Mouse (Mus musculus): ENCODE measurements around the gene Gal3st2c. TPM values are rescaled to one million over a fixed set of nuclear protein-coding genes. Genes with fewer than 3 reads are reported as not detected.

Gene Gal3st2c
- total and polyA plus RNA-seq, 3 experiments = not detected

DNA sequence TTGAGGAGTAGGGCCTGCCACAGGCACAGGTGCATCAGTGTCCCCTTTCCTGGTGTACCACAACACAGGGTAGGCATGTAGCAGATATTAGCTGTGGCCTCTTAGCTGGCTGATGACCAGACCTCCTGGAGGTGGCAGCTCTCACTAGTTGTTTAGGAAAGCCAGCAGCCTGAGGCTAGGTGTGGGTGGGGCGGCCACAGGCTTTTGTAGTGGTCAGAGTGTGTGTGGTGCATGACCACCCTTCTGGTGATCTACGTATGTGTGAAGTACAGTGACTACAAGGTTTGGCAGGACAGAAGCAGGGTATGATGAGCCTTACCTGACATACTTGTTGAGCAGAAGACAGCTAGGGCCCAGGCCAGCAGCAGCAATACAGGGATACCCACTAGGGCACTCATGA lies 50.1 kb downstream of the Gal3st2c start:
- H3K9ac ChIP-seq (ENCODE audit: insufficient read depth, low read depth) = no peak overlapping the region
- no peaks in the 10 kb centered on the region for H3K27me3 ChIP-seq (replicated peaks)
- no peaks in the 10 kb centered on the region for H3K9me3 ChIP-seq (replicated peaks; ENCODE audit: low read length)
- no peak overlapping the region for H3K4me2 ChIP-seq (ENCODE audit: insufficient read depth, low read depth, poor library complexity, severe bottlenecking)
- H3K79me2 ChIP-seq (replicated peaks; ENCODE audit: control insufficient read depth, extremely low read depth, insufficient read depth, poor library complexity, severe bottlenecking) = no peaks in the 10 kb centered on the region
- dilution Hi-C loops (cut with MboI; ENCODE audit: extremely low pct_ligation_motif_present, extremely low pct_unique_long_range_greater_than_20kb, low sequenced_read_pairs) (no loop called here), in situ Hi-C loops (cut with MboI; ENCODE audit: low pct_ligation_motif_present, low pct_unique_long_range_greater_than_20kb, low sequenced_read_pairs) (loop anchor here (5.0 to 10.0 kb wide), 2 partner anchors 37 to 226 kb away; no protein-coding TSS in a partner anchor)
- no peak overlapping the region for H3K4me3 ChIP-seq (replicated peaks in 1 of 3; ENCODE audit: low read depth in 2 of 3, low read length in 2 of 3, poor library complexity in 1 of 3)
- peaks cover 27 to 68% of the 10 kb centered on the region in 2 experiments for H3K36me3 ChIP-seq (replicated peaks in 1 of 2; ENCODE audit: control insufficient read depth in 1 of 2, insufficient read depth in 1 of 2, low read length in 1 of 2)
- TF ChIP-seq USF2 (conservative IDR thresholded peaks at IDR 0.05; ENCODE audit: low read depth, low read length) (no peak), PAX5 (IDR thresholded peaks at IDR 0.05; ENCODE audit: low read length) (no peak), BHLHE40 (IDR thresholded peaks at IDR 0.05; ENCODE audit: low read depth, low read length) (no peak), NELFE (IDR thresholded peaks at IDR 0.05; ENCODE audit: low read depth, low read length) (no peak), SIN3A (IDR thresholded peaks at IDR 0.05; ENCODE audit: low read length) (no peak), MEF2A (IDR thresholded peaks at IDR 0.05; ENCODE audit: borderline replicate concordance, low read depth, low read length) (no peak), ZNF384 (IDR thresholded peaks at IDR 0.05; ENCODE audit: low read depth, low read length) (no peak), E2F4 (IDR thresholded peaks at IDR 0.05; ENCODE audit: insufficient replicate concordance, low read depth, low read length) (no peak), MAZ (IDR thresholded peaks at IDR 0.05; ENCODE audit: low read depth, low read length) (no peak)
- DNase-seq (ENCODE audit: extremely low read depth) = no peak
- peaks cover 14 to 31% of the 10 kb centered on the region in 2 experiments for H3K4me1 ChIP-seq (ENCODE audit: control insufficient read depth in 1 of 2, insufficient read depth in 2 of 2)
- H3K27ac ChIP-seq (ENCODE audit: insufficient read depth, low read depth) = no peak overlapping the region

DNA sequence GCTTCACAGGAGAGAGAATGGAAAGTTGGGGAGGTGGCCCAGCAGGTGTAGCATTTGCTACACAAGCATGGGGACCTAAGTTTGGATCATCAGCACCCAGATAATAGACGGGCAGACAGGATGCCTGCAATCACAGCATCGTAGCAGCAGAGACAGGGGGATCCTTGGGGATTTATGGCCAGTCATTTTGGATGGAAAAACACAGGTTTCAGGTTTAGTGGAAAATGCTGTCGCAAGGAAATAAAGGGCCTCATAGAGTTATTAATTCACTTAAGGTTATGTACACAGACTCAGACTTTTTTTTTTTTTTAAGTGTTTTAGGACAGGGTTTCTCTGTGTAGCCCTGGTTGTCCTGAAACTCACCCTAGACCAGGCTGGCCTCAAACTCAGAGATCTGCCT lies 55.2 kb downstream of the Gal3st2c start:
- Histone ChIP-seq H3K9ac (ENCODE audit: insufficient read depth, low read depth) (0 out of 2 replicates have a peak overlapping the region, but pooled peaks have one; percentile 6), H3K79me2 (replicated peaks; ENCODE audit: control insufficient read depth, extremely low read depth, insufficient read depth, poor library complexity, severe bottlenecking) (peaks cover 9% of the 10 kb centered on the region), H3K36me3 (replicated peaks in 1 of 2; ENCODE audit: control insufficient read depth in 1 of 2, insufficient read depth in 1 of 2, low read length in 1 of 2) (peaks cover 8 to 42% of the 10 kb centered on the region in 2 experiments), H3K4me3 (replicated peaks in 1 of 3; ENCODE audit: low read depth in 2 of 3, low read length in 2 of 3, poor library complexity in 1 of 3) (no peak overlapping the region), H3K27me3 (replicated peaks) (no peaks in the 10 kb centered on the region), H3K27ac (ENCODE audit: insufficient read depth, low read depth) (no peak overlapping the region), H3K4me2 (ENCODE audit: insufficient read depth, low read depth, poor library complexity, severe bottlenecking) (peak overlapping the region; percentile 73; the same call in 1 of the 2 replicates), H3K4me1 (ENCODE audit: control insufficient read depth in 1 of 2, insufficient read depth in 2 of 2) (peaks cover 19 to 60% of the 10 kb centered on the region in 2 experiments), H3K9me3 (replicated peaks; ENCODE audit: low read length) (no peaks in the 10 kb centered on the region)
- in situ Hi-C loops (cut with MboI; ENCODE audit: low pct_ligation_motif_present, low pct_unique_long_range_greater_than_20kb, low sequenced_read_pairs) = loop anchor here (10.0 kb wide), 1 partner anchor 231 kb away; no protein-coding TSS in a partner anchor
- dilution Hi-C loops (cut with MboI; ENCODE audit: extremely low pct_ligation_motif_present, extremely low pct_unique_long_range_greater_than_20kb, low sequenced_read_pairs) = no loop called here
- peak; percentile 59 for DNase-seq (ENCODE audit: extremely low read depth)
- no peak; the same call in 1 of the 2 replicates for TF ChIP-seq ETS1 (conservative IDR thresholded peaks at IDR 0.05; ENCODE audit: low read depth, low read length)
- TF ChIP-seq POLR2A (IDR thresholded peaks at IDR 0.05; ENCODE audit: low read depth, low read length) = no peak
- TF ChIP-seq IRF4 (IDR thresholded peaks at IDR 0.05; ENCODE audit: low read depth, low read length) = peak; percentile 91
- TF ChIP-seq ELF1 (IDR thresholded peaks at IDR 0.05; ENCODE audit: low read depth, low read length) = no peak
- TF ChIP-seq MEF2A (IDR thresholded peaks at IDR 0.05; ENCODE audit: borderline replicate concordance, low read depth, low read length) = peak; percentile 61; the same call in 1 of the 2 replicates
- peak; percentile 65; the same call in 1 of the 2 replicates for TF ChIP-seq JUN (IDR thresholded peaks at IDR 0.05; ENCODE audit: insufficient read depth, low read depth, low read length)
- no peak for TF ChIP-seq CHD1 (IDR thresholded peaks at IDR 0.05; ENCODE audit: low read depth, low read length)
- TF ChIP-seq MXI1 (IDR thresholded peaks at IDR 0.05; ENCODE audit: low read depth, low read length) = no peak
- no peak for TF ChIP-seq USF2 (conservative IDR thresholded peaks at IDR 0.05; ENCODE audit: low read depth, low read length)
- TF ChIP-seq TBP (conservative IDR thresholded peaks at IDR 0.05; ENCODE audit: low read depth, low read length) = no peak
- no peak for TF ChIP-seq ZMIZ1 (IDR thresholded peaks at IDR 0.05; ENCODE audit: low read depth, low read length)
- no peak for TF ChIP-seq E2F4 (IDR thresholded peaks at IDR 0.05; ENCODE audit: insufficient replicate concordance, low read depth, low read length)
- 0 out of 2 replicates have a peak, but pooled peaks have one; percentile 31 for TF ChIP-seq SIN3A (IDR thresholded peaks at IDR 0.05; ENCODE audit: low read length)
- TF ChIP-seq CHD2 (IDR thresholded peaks at IDR 0.05; ENCODE audit: low read length) = no peak
- no peak for TF ChIP-seq ZC3H11A (IDR thresholded peaks at IDR 0.05; ENCODE audit: low read depth, low read length)
- TF ChIP-seq PAX5 (IDR thresholded peaks at IDR 0.05; ENCODE audit: low read length) = no peak
- no peak for TF ChIP-seq USF1 (IDR thresholded peaks at IDR 0.05; ENCODE audit: low read depth, low read length)
- peak; percentile 89 for TF ChIP-seq EP300 (IDR thresholded peaks at IDR 0.05; ENCODE audit: low read length)
- TF ChIP-seq UBTF (IDR thresholded peaks at IDR 0.05; ENCODE audit: low read depth, low read length) = no peak
- TF ChIP-seq HCFC1 (IDR thresholded peaks at IDR 0.05; ENCODE audit: low read depth, low read length) = no peak
- 0 out of 2 replicates have a peak, but pooled peaks have one; percentile 45 for TF ChIP-seq MYC (IDR thresholded peaks at IDR 0.05; ENCODE audit: low read depth, low read length)
- no peak for TF ChIP-seq NRF1 (IDR thresholded peaks at IDR 0.05; ENCODE audit: low read depth, low read length)
- TF ChIP-seq SMC3 (IDR thresholded peaks at IDR 0.05; ENCODE audit: low read depth, low read length) = no peak
- 0 out of 2 replicates have a peak, but pooled peaks have one; percentile 8 for TF ChIP-seq MAZ (IDR thresholded peaks at IDR 0.05; ENCODE audit: low read depth, low read length)
- no peak for TF ChIP-seq KAT2A (IDR thresholded peaks at IDR 0.05; ENCODE audit: insufficient replicate concordance, low read length)
- peak; percentile 43; the same call in 1 of the 2 replicates for TF ChIP-seq JUND (conservative IDR thresholded peaks at IDR 0.05; ENCODE audit: low read depth, low read length)
- TF ChIP-seq GABPA (IDR thresholded peaks at IDR 0.05; ENCODE audit: insufficient replicate concordance, low read depth, low read length) = no peak
- no peak for TF ChIP-seq CTCF (conservative IDR thresholded peaks at IDR 0.05 in 1 of 2, IDR thresholded peaks at IDR 0.05 in 1 of 2; ENCODE audit: low read depth in 2 of 2, low read length in 2 of 2)
- no peak for TF ChIP-seq POLR2AphosphoS2 (IDR thresholded peaks at IDR 0.05; ENCODE audit: low read depth, low read length)

All from CH12.LX (cell line).